Mouse (Mus musculus) megakaryocyte, embryonic 14.5 days (primary cell): ENCODE data around the gene Mob3a.

Experiments used
- FLI1 ChIP-seq: IDR thresholded peaks from 2 replicates; pipeline ENCODE4 v1.6.1; 2012; ENCODE audit warnings: low read length, inconsistent platforms, mixed read lengths
- GATA1 ChIP-seq: IDR thresholded peaks from 3 replicates; pipeline ENCODE4 v1.6.1; 2012; ENCODE audit warnings: mixed read lengths, low read length, inconsistent platforms, borderline replicate concordance

DNA sequence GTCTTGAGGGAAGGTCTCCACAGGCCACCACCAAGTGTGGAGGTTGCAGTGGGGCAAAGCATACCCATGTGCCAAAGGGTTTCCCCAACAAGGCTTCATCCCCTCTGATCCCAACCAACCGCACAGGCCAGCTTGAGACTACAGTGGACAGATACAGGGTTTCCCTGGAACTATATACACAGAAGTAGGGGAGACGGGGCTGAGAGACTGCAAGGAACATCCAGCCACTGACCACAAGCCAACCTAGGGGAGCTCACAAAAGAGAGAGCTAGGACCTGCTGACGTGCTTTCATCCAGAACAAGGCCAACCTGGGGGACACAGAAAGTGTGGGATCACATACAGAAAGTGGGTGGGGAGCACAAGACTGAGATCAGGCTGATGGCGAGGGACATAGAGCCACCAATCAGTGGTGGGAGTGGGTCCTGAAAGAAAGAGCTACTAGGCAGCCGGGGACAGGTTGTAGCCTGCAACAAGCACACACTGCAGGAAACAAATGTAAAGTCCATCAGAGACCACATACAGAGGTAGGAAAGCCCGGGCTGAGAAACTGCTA is 26.8 kb downstream of the Mob3a start:
- no peak for TF ChIP-seq FLI1
- no peak for TF ChIP-seq GATA1
